Mouse (Mus musculus): ENCODE measurements at regions not wholly inside any gene's neighbourhood (a gene's known extent, or its start where the extent isn't known, plus 50 kb on each side); places are given as distances from the start of the nearest gene placed in this dataset.

GRCm38 (mm10) chr9:92015923-92016322 is 176.8 kb upstream of the Plscr5 start:
- TF ChIP-seq POLR2A (IDR thresholded peaks at IDR 0.05; ENCODE audit: borderline replicate concordance, insufficient read depth, low read length) (no peak), CTCF (IDR thresholded peaks at IDR 0.05; ENCODE audit: borderline replicate concordance, insufficient read depth, low read depth, low read length) (no peak)
